Mouse (Mus musculus) naive thymus-derived CD4-positive, alpha-beta T cell, adult 2 months (primary cell): ENCODE results near the gene Cd160.

Experiments
- DNase-seq: peaks from one replicate; pipeline ENCODE4 v3.0.0-alpha.2; 2011; ENCODE audit warnings: low read depth

Cd160 gene

DNA sequence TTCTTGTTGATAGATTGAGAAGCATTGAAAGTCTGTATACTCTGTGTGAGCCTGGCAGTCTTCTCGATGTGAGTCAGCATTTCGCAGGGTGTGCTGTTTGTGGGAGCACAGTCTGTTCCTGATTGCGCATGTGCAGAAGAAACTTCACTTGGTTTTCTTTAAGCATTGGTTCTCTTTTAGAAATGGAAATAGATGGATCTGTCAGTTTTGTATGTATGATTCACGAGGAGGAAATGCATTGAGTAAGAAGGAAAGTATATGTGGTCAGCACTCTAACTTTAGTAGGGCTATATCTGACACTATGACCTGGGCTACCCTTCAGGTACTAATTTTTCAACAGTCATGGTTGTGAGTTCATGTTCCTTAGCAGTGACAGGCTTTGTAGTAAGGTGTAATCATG lies 69.5 kb downstream of the Cd160 start:
- no peak for DNase-seq

DNA sequence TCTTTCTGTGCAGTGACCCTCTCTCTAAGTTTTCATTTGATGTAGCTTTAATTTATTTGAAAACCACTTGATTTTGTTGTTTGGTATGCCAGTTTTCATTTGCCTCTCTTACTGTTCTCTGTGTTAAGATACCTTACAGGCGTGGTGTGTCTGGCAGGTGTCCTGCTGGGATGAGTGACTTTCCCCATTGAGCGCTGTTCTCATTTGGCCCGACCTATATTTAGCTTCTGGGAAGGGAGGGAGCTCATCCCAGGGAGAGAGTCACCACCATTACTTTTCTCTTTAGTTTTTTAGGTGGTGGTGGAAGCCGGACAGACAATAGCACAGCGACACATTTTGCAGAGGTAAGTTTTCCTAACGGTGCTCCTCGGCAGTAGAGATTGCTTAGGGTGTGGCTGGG lies 71.5 kb downstream of the Cd160 start:
- DNase-seq = no peak

GRCm38 (mm10) chr3:96755935-96756334 lies 73.2 kb downstream of the Cd160 start:
- DNase-seq = no peak
